In genomic region chr5:130862302-130862701, GRCm38 (mm10) we compare ENCODE assay signal across 9 mouse cellular contexts.
DNase-seq lines count a peak whose midpoint lies in the region; TF ChIP-seq lines count a peak whose summit lies in the region.
"Had no signal": no experiment of that assay in that cellular context is flagged by ENCODE, and none has a peak within 500 bp of the region (broad histone marks: within the 10 kb centered on the region; RNA-seq: fewer than 3 reads in every experiment).

No protein-coding gene starts in this region.

- H3K4me3 ChIP-seq in lung, adult 2 months (replicated peaks; ENCODE audit: extremely low read depth, low read depth, low read length), result no peak overlapping the region
- H3K4me3 ChIP-seq: midbrain, embryonic 12.5 days had no signal

- no peaks in the 10 kb centered on the region for H3K4me1 ChIP-seq in lung, adult 2 months (ENCODE audit: control insufficient read depth, insufficient read depth, low read length)
- H3K4me1 ChIP-seq: midbrain, embryonic 12.5 days had no signal

- WGBS in lung, adult 2 months, result 52% methylated on average over 5 of the region's 5 CpGs

- TF ChIP-seq CTCF in lung, adult 2 months (IDR thresholded peaks at IDR 0.05; ENCODE audit: insufficient read depth, low read length), result peak; percentile 11; the same call in 1 of the 2 replicates

- no peak for DNase-seq in lung, adult 2 months
- no peak for DNase-seq in lung, adult 18-20 months
- DNase-seq in cerebellum, adult 8-10 months, result peak; percentile 72
- peak; percentile 38 for DNase-seq in forelimb bud, embryonic 11.5 days (ENCODE audit: low read depth, low spot score)
- DNase-seq in left cerebral cortex, adult 11 months (ENCODE audit: low spot score), result peak; percentile 26
- DNase-seq in retina, postnatal 1 day, result peak; percentile 52
- DNase-seq in adipocyte (ENCODE audit: low spot score), result no peak
- DNase-seq in thymus, postnatal 14 days, result no peak

- no peak for TF ChIP-seq POLR2A in lung, adult 2 months (IDR thresholded peaks at IDR 0.05; ENCODE audit: borderline replicate concordance, extremely low read depth, low read depth, low read length)

Comparison
In these comparisons a context has a peak if more than half of its experiments do, and no peak if none do; other contexts are left out.
1. DNase-seq: peak in cerebellum, adult 8-10 months (single experiment), forelimb bud, embryonic 11.5 days (single experiment), left cerebral cortex, adult 11 months (single experiment) and retina, postnatal 1 day (single experiment); none in lung, adult 2 months (single experiment), lung, adult 18-20 months (0 of 2), adipocyte (single experiment) and thymus, postnatal 14 days (single experiment).